Mouse (Mus musculus) gastrocnemius, adult 8-10 months (tissue): ENCODE measurements around the gene Vmn1r6. TPM values are rescaled to one million over a fixed set of nuclear protein-coding genes. Genes with fewer than 3 reads are reported as not detected.
"Not testable (repeated sequence)": the region's sequence is repeated elsewhere in the genome, so short reads cannot be mapped to it uniquely, and the experiment has no call there.

Source experiments
- DNase-seq, 2 experiments: peaks; one replicate each; pipeline ENCODE4 v3.0.0; 2022; ENCODE audit warnings: low spot score in 2 of 2
- total RNA-seq, 4 experiments: library from RNA; stranded (reverse); gene quantifications; 2 replicates each; pipeline ENCODE4 v1.2.4; 2022

Gene Vmn1r6
- not detected for total RNA-seq

GRCm38 (mm10) chr6:56996943-56997342 lies at the start of gene Vmn1r6:
TSS of gene Vmn1r6 (plus strand) at chr6:56997243.
- DNase-seq, result no peak

GRCm38 (mm10) chr6:56956436-56956835 lies 40.6 kb upstream of the Vmn1r6 start:
- no peak for DNase-seq

- no peak for DNase-seq
These were observed 27.1 kb upstream of the Vmn1r6 start, which contains the start of gene Vmn1r5 for GRCm38 (mm10) chr6:56969973-56970372. TSS of gene Vmn1r5 (plus strand) at chr6:56970273.

- DNase-seq, result not testable (repeated sequence)
These were observed 28.2 kb downstream of the Vmn1r6 start, which contains the start of gene Vmn1r7 for GRCm38 (mm10) chr6:57025224-57025623. TSS of gene Vmn1r7 (minus strand) at chr6:57025324.

GRCm38 (mm10) chr6:57031984-57032383 lies 34.9 kb downstream of the Vmn1r6 start, which contains the start of gene Vmn1r8:
TSS of gene Vmn1r8 (plus strand) at chr6:57032284.
- DNase-seq, result no peak

- DNase-seq, result no peak
These were observed 37.6 kb downstream of the Vmn1r6 start for GRCm38 (mm10) chr6:57034674-57035073.

Other genes with a start within 250 kb of the Vmn1r6 start
- gene Kbtbd2, start 199.4 kb upstream of the Vmn1r6 start, total RNA-seq, result 10 to 100 TPM; 22.5 to 29.1 (median 23.6) TPM
- gene Fkbp9, start 165.2 kb upstream of the Vmn1r6 start, total RNA-seq, result 10 to 100 TPM; 58.9 to 65.0 (median 60.8) TPM
- gene Nt5c3, start 73.3 kb upstream of the Vmn1r6 start, total RNA-seq, result 10 to 100 TPM; 42.6 to 57.6 (median 54.1) TPM
- under 1 TPM in 1 of 4 experiments, not detected in 3; 0.19 TPM for gene Vmn1r4, start 73.2 kb upstream of the Vmn1r6 start, total RNA-seq
- gene Vmn1r5, start 27.0 kb upstream of the Vmn1r6 start, total RNA-seq, result not detected
- not detected for gene Vmn1r7, start 28.1 kb downstream of the Vmn1r6 start, total RNA-seq
- not detected for gene Vmn1r8, start 35.0 kb downstream of the Vmn1r6 start, total RNA-seq
- gene Vmn1r9, start 69.5 kb downstream of the Vmn1r6 start, total RNA-seq, result not detected
- gene Vmn1r10, start 112.2 kb downstream of the Vmn1r6 start, total RNA-seq, result not detected
- gene Vmn1r11, start 136.2 kb downstream of the Vmn1r6 start, total RNA-seq, result not detected
- gene Vmn1r12, start 159.7 kb downstream of the Vmn1r6 start, total RNA-seq, result not detected
- not detected for gene Vmn1r13, start 206.0 kb downstream of the Vmn1r6 start, total RNA-seq
- gene Vmn1r14, start 234.4 kb downstream of the Vmn1r6 start, total RNA-seq, result not detected